In the genomic region with DNA sequence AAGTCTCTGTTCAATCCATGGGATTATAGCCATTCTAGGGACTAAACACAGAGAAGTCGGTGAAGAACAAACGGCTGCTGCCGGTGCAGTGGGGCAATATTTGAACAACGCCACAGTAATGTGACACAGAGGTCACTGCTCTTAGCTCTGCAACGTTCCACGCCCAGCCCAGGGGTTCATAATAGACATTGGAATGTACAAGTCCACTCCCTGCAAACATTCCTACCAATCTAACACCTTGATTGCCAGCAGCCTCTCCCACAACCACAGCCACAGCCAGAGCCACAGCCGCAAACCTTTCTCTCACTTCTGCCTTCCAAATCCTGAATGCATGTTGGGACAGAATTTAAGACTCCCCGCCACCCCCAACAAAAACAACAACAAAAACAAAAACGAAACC, we compare ENCODE assay signal across 9 mouse cellular contexts. TPM values are rescaled to one million over a fixed set of nuclear protein-coding genes. Genes with fewer than 3 reads are reported as not detected.
DNase-seq lines count a peak whose midpoint lies in the region; ATAC-seq lines count a peak whose summit lies in the region.
"Had no signal": no experiment of that assay in that cellular context is flagged by ENCODE, and none has a peak within 500 bp of the region (broad histone marks: within the 10 kb centered on the region; RNA-seq: fewer than 3 reads in every experiment).

No protein-coding gene starts in this region.

- no peaks in the 10 kb centered on the region for H3K36me3 ChIP-seq in embryonic facial prominence, embryonic 14.5 days (ENCODE audit: control insufficient read depth, insufficient read depth, low read length)

- WGBS in embryonic facial prominence, embryonic 14.5 days: 56% methylated on average over 9 of the region's 9 CpGs

- no peaks in the 10 kb centered on the region for H3K27me3 ChIP-seq in embryonic facial prominence, embryonic 14.5 days (replicated peaks; ENCODE audit: control insufficient read depth, insufficient read depth, low read length)

- H3K9ac ChIP-seq in embryonic facial prominence, embryonic 14.5 days (ENCODE audit: low read depth, low read length): no peak overlapping the region

- H3K4me3 ChIP-seq in embryonic facial prominence, embryonic 14.5 days (ENCODE audit: low read depth, low read length): no peak overlapping the region

- peak; percentile 67; the same call in 1 of the 2 replicates for ATAC-seq in embryonic facial prominence, embryonic 14.5 days (ENCODE audit: low read depth)
- ATAC-seq in megakaryocyte-erythroid progenitor cell, adult 5-6 weeks (replicated peaks; ENCODE audit: low FRiP score, low TSS enrichment, poor library complexity, severe bottlenecking): peak; percentile 30
- ATAC-seq in megakaryocyte, adult 5-6 weeks (ENCODE audit: poor library complexity, severe bottlenecking): no peak
- ATAC-seq: CD4-positive, CD25-positive, alpha-beta regulatory T cell, adult 4 months had no signal

- DNase-seq in embryo, embryonic 10.5 days (ENCODE audit: low spot score): peak; percentile 10
- DNase-seq in embryo, embryonic 9.5 days (ENCODE audit: extremely low spot score): no peak
- peak; percentile 74 for DNase-seq in embryonic facial prominence, embryonic 14.5 days (ENCODE audit: low spot score)
- DNase-seq in kidney, postnatal 4 days: peak; percentile 23 to 47
- DNase-seq in layer of hippocampus, adult 11-12 months (ENCODE audit: low spot score): no peak
- no peak for DNase-seq in thymus, adult 18-20 months

- H3K4me1 ChIP-seq in embryonic facial prominence, embryonic 14.5 days (ENCODE audit: control insufficient read depth, insufficient read depth, low read length): no peaks in the 10 kb centered on the region

- no peaks in the 10 kb centered on the region for H3K9me3 ChIP-seq in embryonic facial prominence, embryonic 14.5 days (ENCODE audit: control insufficient read depth, low read length)

- no peak overlapping the region for H3K27ac ChIP-seq in embryonic facial prominence, embryonic 14.5 days (replicated peaks; ENCODE audit: low read depth, low read length)

- no peak overlapping the region for H3K4me2 ChIP-seq in embryonic facial prominence, embryonic 14.5 days (ENCODE audit: low read depth, low read length)

RNA-seq across cellular contexts. Expression of a gene that starts 33.8 kb away (rescaled TPM):
- polyA plus RNA-seq in embryonic facial prominence, embryonic 14.5 days (2014; fragmentation: Nextera tagmentation; extraction: Ambion mirVana): 9.9 and 10.1 TPM in 2 replicates
- 54.3 and 72.8 TPM in 2 replicates for total RNA-seq in megakaryocyte-erythroid progenitor cell, adult 5-6 weeks (2014; fragmentation: Nextera tagmentation)
- 52.8 and 54.1 TPM in 2 replicates for total RNA-seq in megakaryocyte-erythroid progenitor cell, adult 5-6 weeks (2017)
- 53.1 and 59.7 TPM in 2 replicates for total RNA-seq in megakaryocyte, adult 5-6 weeks (2015)
- 31.8 and 35.9 TPM in 2 replicates for total RNA-seq in megakaryocyte, adult 5-6 weeks (2017)

Comparison
In these comparisons a context has a peak if more than half of its experiments do, and no peak if none do; other contexts are left out.
1. DNase-seq: peak in embryo, embryonic 10.5 days (single experiment), embryonic facial prominence, embryonic 14.5 days (single experiment) and kidney, postnatal 4 days (2 of 2); none in embryo, embryonic 9.5 days (single experiment), layer of hippocampus, adult 11-12 months (single experiment) and thymus, adult 18-20 months (0 of 2).